Mouse (Mus musculus): Measurements from ENCODE around the gene Tent4a.

- no peak for TF ChIP-seq POLR2A (IDR thresholded peaks at IDR 0.05; ENCODE audit: low read depth, low read length)
- no peak for TF ChIP-seq CTCF (conservative IDR thresholded peaks at IDR 0.05 in 1 of 2, IDR thresholded peaks at IDR 0.05 in 1 of 2; ENCODE audit: low read depth in 2 of 2, low read length in 2 of 2)
- no peak for TF ChIP-seq E2F4 (IDR thresholded peaks at IDR 0.05; ENCODE audit: insufficient replicate concordance, low read depth, low read length)
- TF ChIP-seq RAD21 (IDR thresholded peaks at IDR 0.05; ENCODE audit: low read depth, low read length) = no peak
- TF ChIP-seq NRF1 (IDR thresholded peaks at IDR 0.05; ENCODE audit: low read depth, low read length) = no peak
- TF ChIP-seq MAX (IDR thresholded peaks at IDR 0.05; ENCODE audit: low read length) = no peak
- no peak for TF ChIP-seq TCF12 (IDR thresholded peaks at IDR 0.05; ENCODE audit: low read depth, low read length)
- no peak for TF ChIP-seq BHLHE40 (IDR thresholded peaks at IDR 0.05; ENCODE audit: low read depth, low read length)
- TF ChIP-seq POLR2AphosphoS2 (IDR thresholded peaks at IDR 0.05; ENCODE audit: low read depth, low read length) = no peak
- no peak for TF ChIP-seq CHD2 (IDR thresholded peaks at IDR 0.05; ENCODE audit: low read length)
- TF ChIP-seq MYC (IDR thresholded peaks at IDR 0.05; ENCODE audit: low read depth, low read length) = no peak
Observed at GRCm38 (mm10) chr13:69458891-69459290, 75.5 kb downstream of the Tent4a start.

Measured in CH12.LX (cell line).